Mouse (Mus musculus): ENCODE results near the gene Galk1.

Gene Galk1

GRCm38 (mm10) chr11:116011529-116012261 lies 824 bp downstream of the Galk1 start:
- DNase-seq (ENCODE audit: low spot score in 2 of 2): no peak

- no peak for DNase-seq (ENCODE audit: low spot score in 2 of 2)
Measured at GRCm38 (mm10) chr11:116010948-116011347, 1.6 kb downstream of the Galk1 start.

- no peak for DNase-seq (ENCODE audit: low spot score in 2 of 2)
Measured at GRCm38 (mm10) chr11:116010146-116010545, 2.4 kb downstream of the Galk1 start.

- DNase-seq (ENCODE audit: low spot score in 2 of 2): no peak
Measured at GRCm38 (mm10) chr11:116009661-116010060, 2.9 kb downstream of the Galk1 start.

GRCm38 (mm10) chr11:116008832-116009375 lies 3.6 kb downstream of the Galk1 start:
- no peak for DNase-seq (ENCODE audit: low spot score in 2 of 2)

GRCm38 (mm10) chr11:116008411-116008810 lies 4.1 kb downstream of the Galk1 start:
- DNase-seq (ENCODE audit: low spot score in 2 of 2): no peak

- no peak for DNase-seq (ENCODE audit: low spot score in 2 of 2)
Measured at GRCm38 (mm10) chr11:116007095-116007850, 5.2 kb downstream of the Galk1 start.

- DNase-seq (ENCODE audit: low spot score in 2 of 2): no peak
Measured at GRCm38 (mm10) chr11:116005701-116006419, 6.7 kb downstream of the Galk1 start.

- DNase-seq (ENCODE audit: low spot score in 2 of 2): peak; percentile 83 to 86
Measured at GRCm38 (mm10) chr11:116004840-116005700, 7.4 kb downstream of the Galk1 start.

- DNase-seq (ENCODE audit: low spot score in 2 of 2): no peak
Measured at GRCm38 (mm10) chr11:116004186-116004823, 8.2 kb downstream of the Galk1 start.

GRCm38 (mm10) chr11:116002894-116003293 lies 9.6 kb downstream of the Galk1 start:
- DNase-seq (ENCODE audit: low spot score in 2 of 2): no peak

- no peak for DNase-seq (ENCODE audit: low spot score in 2 of 2)
Measured at GRCm38 (mm10) chr11:116001725-116002124, 10.8 kb downstream of the Galk1 start.

GRCm38 (mm10) chr11:116000607-116001006 lies 11.9 kb downstream of the Galk1 start:
- DNase-seq (ENCODE audit: low spot score in 2 of 2): no peak

- peak; percentile 44 to 57 for DNase-seq (ENCODE audit: low spot score in 2 of 2)
Measured at GRCm38 (mm10) chr11:115999538-116000143, 12.9 kb downstream of the Galk1 start.

- no peak for DNase-seq (ENCODE audit: low spot score in 2 of 2)
Measured at GRCm38 (mm10) chr11:115999027-115999426, 13.5 kb downstream of the Galk1 start.

- DNase-seq (ENCODE audit: low spot score in 2 of 2): no peak
Measured at GRCm38 (mm10) chr11:115997662-115998061, 14.9 kb downstream of the Galk1 start.

GRCm38 (mm10) chr11:115997047-115997446 lies 15.5 kb downstream of the Galk1 start:
- no peak for DNase-seq (ENCODE audit: low spot score in 2 of 2)

GRCm38 (mm10) chr11:115995256-115995655 lies 17.3 kb downstream of the Galk1 start:
- DNase-seq (ENCODE audit: low spot score in 2 of 2): no peak

- no peak for DNase-seq (ENCODE audit: low spot score in 2 of 2)
Measured at GRCm38 (mm10) chr11:115992098-115992497, 20.4 kb downstream of the Galk1 start.

GRCm38 (mm10) chr11:115989686-115990085 lies 22.8 kb downstream of the Galk1 start:
- DNase-seq (ENCODE audit: low spot score in 2 of 2): no peak
